Mouse (Mus musculus) cerebellum, postnatal 14 days (tissue): ENCODE measurements around the gene Tmem91.

Experiments
- DNase-seq, 2 experiments: peaks; one replicate each; pipeline ENCODE4 v3.0.0; 2021; ENCODE audit warnings: mixed read lengths in 2 of 2

The Tmem91 gene

DNA sequence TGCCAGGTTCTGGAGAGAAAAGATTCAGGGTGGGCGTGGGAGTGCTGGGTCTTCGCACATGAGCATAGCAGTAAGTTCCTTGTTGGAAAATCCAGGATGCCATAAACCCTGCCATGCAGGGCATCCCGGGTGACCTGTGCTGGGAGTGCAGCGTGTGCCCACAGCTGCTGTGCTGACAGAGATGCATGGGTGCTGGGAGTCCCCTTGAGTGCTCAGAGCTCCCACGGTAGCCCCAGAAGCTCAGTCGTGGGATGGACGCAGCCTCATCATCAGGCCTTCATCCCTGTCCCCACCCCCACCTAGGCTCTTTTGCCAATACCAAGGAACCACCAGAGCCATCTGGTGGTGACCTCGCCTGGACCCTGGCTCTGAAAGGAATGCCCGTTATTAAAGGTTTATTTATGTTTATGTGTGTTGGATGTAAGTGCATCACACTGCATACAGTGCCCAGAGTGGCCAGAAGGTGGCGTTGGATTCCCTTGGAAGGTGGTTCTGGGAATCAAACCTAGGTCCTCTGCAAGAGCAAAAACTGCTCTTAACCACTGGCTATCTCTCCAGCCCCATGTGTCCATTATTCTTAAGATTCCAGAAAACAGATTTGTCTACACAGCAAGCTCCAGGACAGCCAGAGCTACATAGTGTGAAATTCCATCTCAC lies 49.2 kb downstream of the Tmem91 start:
- DNase-seq: peak; percentile 72 to 81

DNA sequence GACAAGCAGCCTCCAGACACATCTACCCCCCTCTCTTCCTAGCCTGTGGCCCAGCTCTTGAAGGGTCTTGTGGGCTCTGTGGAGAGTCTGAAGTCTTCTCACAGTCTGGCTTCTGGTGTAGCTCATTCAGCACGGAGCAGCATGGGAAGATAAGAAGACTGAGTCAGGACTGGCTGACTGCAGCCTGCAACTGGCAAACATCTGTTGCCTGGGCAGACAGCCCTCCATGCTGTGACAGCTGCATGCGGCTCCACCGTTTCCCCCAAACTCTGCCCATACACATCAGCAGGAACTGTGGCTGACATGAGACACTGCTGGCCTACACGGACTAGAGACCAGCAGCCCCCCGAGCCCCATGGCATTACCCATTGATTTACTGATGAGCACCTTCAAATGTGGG lies 50.1 kb downstream of the Tmem91 start:
- peak in 1 of 2 experiments; percentile 12 for DNase-seq

DNA sequence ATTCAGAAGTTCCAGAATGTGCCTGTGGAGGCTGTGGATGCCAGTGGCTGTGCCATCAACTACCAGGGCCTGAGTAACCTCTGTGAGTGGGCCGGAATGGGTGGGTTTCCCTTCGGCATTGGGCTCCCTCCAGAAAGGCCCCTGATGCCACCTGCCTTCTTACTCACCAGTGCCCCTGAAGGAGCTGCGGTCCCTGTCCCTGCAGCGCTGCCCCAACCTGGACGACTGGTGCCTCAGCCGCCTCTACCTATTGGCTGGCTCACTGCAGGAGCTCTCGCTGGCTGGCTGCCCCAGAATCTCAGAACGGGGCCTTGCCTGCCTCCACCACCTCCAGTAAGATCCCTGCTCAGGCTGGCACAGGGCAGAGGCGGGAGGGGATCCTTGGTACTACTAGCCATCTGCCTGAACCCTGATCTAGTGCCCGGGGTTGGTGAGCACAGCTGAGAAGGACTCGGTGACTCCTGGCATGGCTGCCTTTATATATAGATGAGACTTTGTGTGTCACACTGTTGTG lies 51.1 kb downstream of the Tmem91 start:
- DNase-seq: peak; percentile 72 to 74

DNA sequence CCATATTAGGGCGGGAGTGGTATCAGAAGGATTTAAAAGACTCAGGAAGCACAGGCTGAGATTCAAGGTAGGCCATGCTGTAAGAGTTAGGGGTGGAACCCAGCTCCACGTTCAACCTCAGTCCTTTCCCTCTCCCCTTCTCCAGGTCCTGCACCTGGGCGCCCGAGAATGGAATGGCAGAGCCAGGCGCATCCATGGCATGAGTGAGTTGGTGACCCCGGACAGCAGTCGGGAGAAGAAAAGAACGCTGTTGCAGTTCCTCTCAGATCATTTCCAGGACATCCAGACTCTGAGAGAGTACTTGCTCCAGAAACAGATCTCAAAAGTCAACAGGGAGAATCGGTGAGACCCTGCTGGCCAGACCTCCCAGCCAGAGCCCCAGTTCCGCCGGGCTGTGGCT lies 54.2 kb downstream of the Tmem91 start:
- DNase-seq: peak in 1 of 2 experiments; percentile 3

DNA sequence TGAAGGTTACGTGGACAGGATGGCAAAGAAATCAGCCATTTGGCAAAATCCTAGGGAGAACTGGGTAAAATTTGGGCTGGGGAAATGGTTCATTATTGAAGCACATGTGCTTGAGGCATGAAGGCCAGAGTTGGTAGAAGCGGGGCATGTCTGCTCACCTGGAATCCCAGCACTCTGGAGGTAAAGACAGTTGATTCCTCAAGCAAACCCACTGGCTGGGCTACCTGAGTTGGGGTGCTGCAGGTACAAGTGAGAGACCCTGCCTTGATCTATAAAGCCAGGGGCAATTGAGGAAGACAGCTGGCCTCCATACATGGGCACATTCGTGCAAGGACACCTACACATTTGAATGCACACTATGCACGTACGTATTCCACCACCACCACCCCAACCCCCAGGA lies 54.9 kb downstream of the Tmem91 start:
- DNase-seq: peak in 1 of 2 experiments; percentile 8

DNA sequence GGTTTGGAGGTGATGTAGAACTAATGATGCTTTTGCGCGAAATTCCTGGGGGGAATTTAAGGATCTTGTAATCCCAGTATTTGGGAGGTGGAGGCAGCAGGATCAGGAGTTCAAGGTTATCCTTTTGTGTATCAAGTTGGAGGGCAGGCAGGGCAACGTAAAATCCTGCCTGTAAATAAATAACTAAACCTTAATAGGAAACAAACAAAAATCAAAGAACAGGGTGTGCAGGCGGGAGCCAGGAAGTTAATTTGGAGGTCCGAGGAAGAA lies 55.3 kb downstream of the Tmem91 start:
- no peak for DNase-seq
